Mouse (Mus musculus) olfactory bulb, adult 2 months (tissue): ENCODE data around the gene Osmr.

ENCODE experiments used
- CTCF ChIP-seq: fragments of 200-500 bp; IDR thresholded peaks from 2 replicates; pipeline ENCODE4 v1.5.1; 2012; ENCODE audit warnings: low read depth, mild to moderate bottlenecking, low read length, moderate library complexity; ENCODE audit not compliant: insufficient read depth
- POLR2A ChIP-seq: fragments of 200-500 bp; IDR thresholded peaks from 2 replicates; pipeline ENCODE4 v1.6.1; 2012; ENCODE audit warnings: mild to moderate bottlenecking, low read depth, low read length, moderate library complexity; ENCODE audit not compliant: insufficient read depth

DNA sequence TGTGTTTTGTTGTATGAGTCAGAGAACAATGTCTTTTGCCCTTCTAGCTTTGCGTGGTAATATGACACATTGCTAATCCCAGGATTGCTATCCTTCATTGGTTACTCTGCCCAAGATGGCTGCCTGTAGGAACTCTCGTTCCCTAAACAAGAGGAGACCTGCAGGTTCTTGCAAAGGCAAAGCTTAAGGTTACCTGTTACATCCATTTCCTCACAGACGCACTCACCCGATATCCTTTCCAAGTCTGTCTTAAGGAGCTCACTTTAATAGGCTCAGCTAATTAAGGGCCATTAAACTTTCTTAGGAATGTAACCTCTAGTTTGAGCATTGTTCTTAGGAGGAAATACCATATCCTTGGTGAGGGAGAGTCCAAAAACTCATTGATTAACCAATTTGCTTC lies 31.0 kb upstream of the Osmr start:
- TF ChIP-seq CTCF (no peak), POLR2A (no peak)
